Mouse (Mus musculus) kidney, postnatal 25 days (tissue): ENCODE data around the gene Ccl24.
"Not testable (repeated sequence)": the region's sequence is repeated elsewhere in the genome, so short reads cannot be mapped to it uniquely, and the experiment has no call there.

Experiments used
- DNase-seq, 2 experiments: peaks; one replicate each; pipeline ENCODE4 v3.0.0; 2021; ENCODE audit warnings: mixed read lengths in 2 of 2

The Ccl24 gene

GRCm38 (mm10) chr5:135573006-135573405, at the start of gene Ccl24:
Ccl24 (minus strand) TSS chr5:135573049.
- peak in 1 of 2 experiments; percentile 9 for DNase-seq

GRCm38 (mm10) chr5:135621725-135622124, 48.9 kb upstream of the Ccl24 start:
- DNase-seq: no peak

GRCm38 (mm10) chr5:135620526-135620925, 47.7 kb upstream of the Ccl24 start:
- DNase-seq: no peak

- DNase-seq: not testable (repeated sequence)
Observed at GRCm38 (mm10) chr5:135619741-135620140, 46.9 kb upstream of the Ccl24 start.

GRCm38 (mm10) chr5:135609794-135610193, 36.9 kb upstream of the Ccl24 start:
- DNase-seq: no peak

GRCm38 (mm10) chr5:135607581-135607980, 34.7 kb upstream of the Ccl24 start:
- no peak for DNase-seq

GRCm38 (mm10) chr5:135606717-135607116, 33.9 kb upstream of the Ccl24 start:
- DNase-seq: not testable (repeated sequence)

GRCm38 (mm10) chr5:135604643-135605042, 31.8 kb upstream of the Ccl24 start:
- DNase-seq: not testable (repeated sequence)

GRCm38 (mm10) chr5:135589996-135590784, 17.3 kb upstream of the Ccl24 start:
- peak; percentile 68 to 79 for DNase-seq

- no peak for DNase-seq
Observed at GRCm38 (mm10) chr5:135587764-135588163, 14.9 kb upstream of the Ccl24 start.

GRCm38 (mm10) chr5:135585691-135586090, 12.8 kb upstream of the Ccl24 start:
- DNase-seq: no peak

GRCm38 (mm10) chr5:135582330-135582729, 9.5 kb upstream of the Ccl24 start:
- DNase-seq: no peak

- no peak for DNase-seq
Observed at GRCm38 (mm10) chr5:135579331-135579751, 6.5 kb upstream of the Ccl24 start.

GRCm38 (mm10) chr5:135576055-135576454, 3.2 kb upstream of the Ccl24 start:
- no peak for DNase-seq

GRCm38 (mm10) chr5:135568698-135569097, 4.2 kb downstream of the Ccl24 start:
- DNase-seq: no peak

- no peak for DNase-seq
Observed at GRCm38 (mm10) chr5:135567556-135568265, 5.1 kb downstream of the Ccl24 start.

GRCm38 (mm10) chr5:135563469-135563868, 9.4 kb downstream of the Ccl24 start, which contains the start of gene Ccl26:
Ccl26 (minus strand) TSS chr5:135563569.
- DNase-seq: no peak

GRCm38 (mm10) chr5:135557671-135558070, 15.2 kb downstream of the Ccl24 start:
- no peak for DNase-seq

GRCm38 (mm10) chr5:135557051-135557450, 15.8 kb downstream of the Ccl24 start:
- DNase-seq: no peak

GRCm38 (mm10) chr5:135556259-135556658, 16.6 kb downstream of the Ccl24 start:
- no peak for DNase-seq

GRCm38 (mm10) chr5:135551591-135551990, 21.3 kb downstream of the Ccl24 start:
- DNase-seq: no peak

GRCm38 (mm10) chr5:135550910-135551309, 21.9 kb downstream of the Ccl24 start:
- peak in 1 of 2 experiments; percentile 47 for DNase-seq

- no peak for DNase-seq
Observed at GRCm38 (mm10) chr5:135547990-135548389, 24.9 kb downstream of the Ccl24 start.
